Mouse (Mus musculus) stomach, embryonic 16.5 days (tissue): Measurements from ENCODE around the gene Gm45837. TPM values are rescaled to one million over a fixed set of nuclear protein-coding genes. Genes with fewer than 3 reads are reported as not detected.

Experiments
- ATAC-seq: fragments of 200-750 bp; cut with Nextera tagmentation; 2 replicates; pipeline ENCODE4 v1.8.0; 2017; ENCODE audit warnings: moderate number of reproducible peaks, moderate TSS enrichment; ENCODE audit not compliant: insufficient read depth, low FRiP score
- H3K27ac ChIP-seq: fragments of 300-500 bp; sonication (generic); 2 replicates; pipeline ENCODE4 v1.5.1; 2014; ENCODE audit warnings: low read length
- H3K27me3 ChIP-seq: fragments of 300-500 bp; sonication (generic); 2 replicates; pipeline ENCODE4 v1.6.1; 2014; ENCODE audit warnings: low read length, control low read depth, mixed read lengths; ENCODE audit not compliant: control insufficient read depth, insufficient read depth
- H3K36me3 ChIP-seq: fragments of 300-500 bp; sonication (generic); 2 replicates; pipeline ENCODE4 v1.6.1; 2014; ENCODE audit warnings: low read length; ENCODE audit not compliant: control insufficient read depth, insufficient read depth
- H3K4me1 ChIP-seq: fragments of 300-500 bp; sonication (generic); 2 replicates; pipeline ENCODE4 v1.6.1; 2014; ENCODE audit warnings: low read length, control low read depth, mixed read lengths; ENCODE audit not compliant: control insufficient read depth, insufficient read depth
- H3K4me2 ChIP-seq: fragments of 300-500 bp; sonication (generic); 2 replicates; pipeline ENCODE4 v1.6.1; 2014; ENCODE audit warnings: low read depth, low read length, mixed read lengths
- H3K4me3 ChIP-seq: fragments of 300-500 bp; sonication (generic); replicated peaks from 2 replicates; pipeline ENCODE4 v1.5.1; 2014; ENCODE audit warnings: mild to moderate bottlenecking, low read length
- H3K9ac ChIP-seq: fragments of 300-500 bp; sonication (generic); 2 replicates; pipeline ENCODE4 v1.6.1; 2014; ENCODE audit warnings: low read length
- H3K9me3 ChIP-seq: fragments of 300-500 bp; sonication (generic); replicated peaks from 2 replicates; pipeline ENCODE4 v1.6.1; 2016; ENCODE audit warnings: low read length, control low read depth; ENCODE audit not compliant: control insufficient read depth
- WGBS: fragments of 180-500 bp; shearing (Covaris S2); extraction: QIAGEN DNeasy Blood & Tissue Kit; methylation state at CpG from one replicate; pipeline ENCODE4 v1.1.7; 2014; 5-methylcytosine and 5-hydroxymethylcytosine counted together
- polyA plus RNA-seq: library from polyadenylated mRNA; unstranded; fragments of >200 nt; fragmentation: Nextera tagmentation; extraction: Ambion mirVana; gene quantifications from 2 replicates; pipeline ENCODE4 v1.2.1, GENCODE M21; 2015

Gene Gm45837
- polyA plus RNA-seq, 1 experiment from 2014 or later, result 5.4 TPM

DNA sequence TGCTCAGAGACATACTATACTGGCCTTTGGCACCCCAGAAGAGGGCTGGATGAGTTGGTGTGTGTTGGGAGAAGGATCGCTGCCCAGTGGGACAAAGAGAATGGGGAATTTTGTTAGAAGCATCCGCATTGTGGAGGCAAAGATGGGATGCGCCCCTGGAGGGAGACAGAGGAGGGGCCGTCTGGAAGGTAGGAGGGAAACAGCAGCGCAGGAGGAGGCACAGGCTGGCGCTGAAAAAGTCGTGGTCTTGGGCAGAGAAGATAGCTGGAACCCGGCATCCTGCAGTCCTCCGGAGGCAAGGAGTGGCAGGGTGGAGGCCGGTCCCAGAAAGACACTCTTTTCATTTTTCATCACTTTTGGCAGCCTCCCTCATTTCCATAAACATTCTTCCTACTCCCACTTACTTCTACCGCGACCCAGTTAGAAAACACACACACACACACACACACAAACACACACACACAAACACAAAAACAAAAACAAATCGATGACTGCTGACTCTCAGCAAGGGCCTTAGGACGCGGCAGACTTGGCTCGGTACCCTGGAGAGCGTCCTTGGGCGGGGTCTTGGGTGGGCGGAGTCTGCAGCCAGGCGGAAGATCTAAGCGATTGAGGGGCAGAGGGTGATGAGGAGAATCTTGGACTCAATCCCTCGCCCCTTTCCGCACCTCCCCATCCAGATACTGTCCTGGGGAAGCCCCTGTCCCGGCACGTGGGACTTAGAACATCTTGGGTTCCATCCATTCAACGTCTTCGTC lies 8.5 kb downstream of the Gm45837 start:
- Histone ChIP-seq H3K4me2 (no peak overlapping the region), H3K27me3 (no peaks in the 10 kb centered on the region), H3K9ac (no peak overlapping the region), H3K4me3 (no peak overlapping the region), H3K27ac (no peak overlapping the region), H3K4me1 (peaks cover 22% of the 10 kb centered on the region), H3K9me3 (no peaks in the 10 kb centered on the region), H3K36me3 (no peaks in the 10 kb centered on the region; the same call in 1 of the 2 replicates)
- no peak for ATAC-seq
- WGBS, result 4% methylated on average over 27 of the region's 27 CpGs

GRCm38 (mm10) chr7:101421529-101421928 lies 10.8 kb downstream of the Gm45837 start, which contains the start of gene Pde2a:
Gene Pde2a, plus strand, starts transcription at chr7:101421691.
- Histone ChIP-seq H3K36me3 (no peaks in the 10 kb centered on the region), H3K9me3 (no peaks in the 10 kb centered on the region), H3K4me3 (no peak within 1 kb of the TSS), H3K9ac (no peak within 1 kb of the TSS), H3K4me1 (peaks cover under 1% of the 10 kb centered on the region; the same call in 1 of the 2 replicates), H3K27me3 (no peaks in the 10 kb centered on the region), H3K27ac (no peak within 1 kb of the TSS), H3K4me2 (no peak within 1 kb of the TSS)
- no peak for ATAC-seq
- 21% methylated on average over 6 of the region's 6 CpGs for WGBS

DNA sequence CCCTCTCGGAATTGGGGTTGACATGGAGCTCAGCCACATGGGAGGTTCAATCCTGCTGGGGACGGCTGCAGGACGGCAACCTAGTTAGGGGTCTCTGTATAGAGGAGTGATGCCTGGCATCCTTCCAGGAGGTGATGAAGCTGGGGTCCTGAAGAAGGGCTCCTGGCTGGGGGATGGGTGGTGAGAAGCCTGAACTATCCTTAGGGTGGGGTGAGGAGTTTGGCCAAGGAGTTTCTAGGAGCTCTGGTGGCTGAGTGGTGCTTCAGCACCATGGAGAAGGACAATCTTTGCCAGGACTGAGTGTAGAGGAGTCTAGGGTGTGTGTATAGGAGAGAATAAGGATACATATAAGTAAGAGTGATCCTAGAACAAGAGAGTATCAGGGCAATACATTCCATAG lies 11.4 kb downstream of the Gm45837 start:
- no peak overlapping the region for H3K4me2 ChIP-seq
- no peaks in the 10 kb centered on the region for H3K4me1 ChIP-seq
- H3K27me3 ChIP-seq, result no peaks in the 10 kb centered on the region
- ATAC-seq, result no peak
- H3K9ac ChIP-seq, result no peak overlapping the region
- no peak overlapping the region for H3K4me3 ChIP-seq
- H3K9me3 ChIP-seq, result no peaks in the 10 kb centered on the region
- 34% methylated on average over 3 of the region's 3 CpGs for WGBS
- no peak overlapping the region for H3K27ac ChIP-seq
- H3K36me3 ChIP-seq, result no peaks in the 10 kb centered on the region

GRCm38 (mm10) chr7:101422646-101423045 lies 12.0 kb downstream of the Gm45837 start:
- H3K4me3 ChIP-seq, result no peak overlapping the region
- no peak overlapping the region for H3K9ac ChIP-seq
- no peak overlapping the region for H3K27ac ChIP-seq
- 84% methylated on average over 8 of the region's 8 CpGs for whole genome bisulfite sequencing
- no peak for ATAC-seq
- no peak overlapping the region for H3K4me2 ChIP-seq
- H3K9me3 ChIP-seq, result no peaks in the 10 kb centered on the region
- H3K27me3 ChIP-seq, result no peaks in the 10 kb centered on the region
- no peaks in the 10 kb centered on the region for H3K36me3 ChIP-seq
- no peaks in the 10 kb centered on the region for H3K4me1 ChIP-seq

GRCm38 (mm10) chr7:101423970-101424369 lies 13.3 kb downstream of the Gm45837 start:
- Histone ChIP-seq H3K27me3 (no peaks in the 10 kb centered on the region), H3K36me3 (no peaks in the 10 kb centered on the region), H3K27ac (no peak overlapping the region), H3K9ac (no peak overlapping the region), H3K4me1 (no peaks in the 10 kb centered on the region), H3K9me3 (no peaks in the 10 kb centered on the region), H3K4me2 (no peak overlapping the region), H3K4me3 (no peak overlapping the region)
- no peak for ATAC-seq
- 58% methylated on average over 6 of the region's 6 CpGs for WGBS

GRCm38 (mm10) chr7:101426692-101427091 lies 16.0 kb downstream of the Gm45837 start:
- Histone ChIP-seq H3K4me3 (no peak overlapping the region), H3K9ac (no peak overlapping the region), H3K27me3 (no peaks in the 10 kb centered on the region), H3K4me2 (no peak overlapping the region), H3K36me3 (no peaks in the 10 kb centered on the region), H3K4me1 (no peaks in the 10 kb centered on the region), H3K9me3 (no peaks in the 10 kb centered on the region), H3K27ac (no peak overlapping the region)
- ATAC-seq, result no peak
- 65% methylated on average over 8 of the region's 8 CpGs for WGBS

DNA sequence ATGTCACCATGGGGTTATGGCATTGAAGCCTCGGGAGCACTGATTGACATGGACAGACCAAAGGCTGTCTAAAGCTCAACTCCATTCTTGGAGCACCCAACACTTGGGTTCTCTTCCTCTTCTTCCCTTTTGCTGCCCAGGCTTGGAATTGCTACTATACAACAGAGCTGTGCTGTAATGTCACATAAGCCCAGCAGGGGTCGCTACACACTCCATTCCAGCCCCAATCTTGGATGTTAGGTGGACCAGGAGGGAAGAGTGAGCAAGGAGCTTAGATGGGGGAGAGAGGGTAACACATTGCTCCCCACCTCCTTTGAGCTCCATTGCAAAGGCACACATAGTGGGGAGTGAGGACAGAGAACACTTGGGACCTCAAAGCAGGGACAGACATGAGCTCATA lies 17.1 kb downstream of the Gm45837 start:
- no peak for ATAC-seq
- no peaks in the 10 kb centered on the region for H3K4me1 ChIP-seq
- 20% methylated on average over 2 of the region's 2 CpGs for WGBS

DNA sequence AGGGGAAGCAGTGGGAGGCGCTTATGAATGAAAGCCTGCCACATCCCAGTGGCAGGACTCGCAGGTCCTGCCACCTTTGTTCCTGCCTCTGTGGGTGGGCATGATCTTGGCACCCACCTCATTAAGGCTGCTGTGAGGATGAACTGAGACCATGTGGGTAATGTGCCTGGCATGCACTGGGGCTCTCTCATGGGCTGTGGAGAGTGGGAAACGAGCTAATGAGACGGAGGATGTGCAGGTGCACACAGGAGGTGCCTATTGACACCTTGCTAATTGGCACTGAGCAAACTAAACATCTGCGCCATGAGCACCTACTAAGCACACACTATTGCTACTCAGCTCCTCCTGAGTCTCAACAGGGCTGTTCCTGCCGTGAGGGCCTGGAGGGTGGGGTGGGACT lies 24.4 kb downstream of the Gm45837 start:
- no peaks in the 10 kb centered on the region for H3K27me3 ChIP-seq
- H3K27ac ChIP-seq, result no peak overlapping the region
- WGBS, result 59% methylated on average over 6 of the region's 6 CpGs
- H3K4me1 ChIP-seq, result no peaks in the 10 kb centered on the region
- no peak overlapping the region for H3K4me3 ChIP-seq
- H3K36me3 ChIP-seq, result no peaks in the 10 kb centered on the region
- no peak overlapping the region for H3K9ac ChIP-seq
- no peak for ATAC-seq
- no peak overlapping the region for H3K4me2 ChIP-seq
- H3K9me3 ChIP-seq, result no peaks in the 10 kb centered on the region

More for the DNA sequence above, 17.1 kb downstream of the Gm45837 start:
- Histone ChIP-seq H3K27ac (no peak overlapping the region), H3K4me2 (no peak overlapping the region), H3K27me3 (no peaks in the 10 kb centered on the region), H3K9me3 (no peaks in the 10 kb centered on the region), H3K36me3 (no peaks in the 10 kb centered on the region), H3K4me3 (no peak overlapping the region), H3K9ac (no peak overlapping the region)

- ATAC-seq, result no peak
- Histone ChIP-seq H3K9ac (no peak overlapping the region), H3K9me3 (no peaks in the 10 kb centered on the region), H3K4me1 (no peaks in the 10 kb centered on the region), H3K27ac (no peak overlapping the region), H3K4me3 (no peak overlapping the region), H3K4me2 (no peak overlapping the region), H3K36me3 (no peaks in the 10 kb centered on the region), H3K27me3 (no peaks in the 10 kb centered on the region)
- 0% methylated on average over 1 of the region's 1 CpGs for WGBS
Observed at GRCm38 (mm10) chr7:101437876-101438275, 27.2 kb downstream of the Gm45837 start.
